Mouse (Mus musculus): ENCODE measurements around the gene Igfbp3. TPM values are rescaled to one million over a fixed set of nuclear protein-coding genes. Genes with fewer than 3 reads are reported as not detected.

The Igfbp3 gene
- total RNA-seq, 2 experiments from 2014 or later = 76.9 to 82.2 TPM

DNA sequence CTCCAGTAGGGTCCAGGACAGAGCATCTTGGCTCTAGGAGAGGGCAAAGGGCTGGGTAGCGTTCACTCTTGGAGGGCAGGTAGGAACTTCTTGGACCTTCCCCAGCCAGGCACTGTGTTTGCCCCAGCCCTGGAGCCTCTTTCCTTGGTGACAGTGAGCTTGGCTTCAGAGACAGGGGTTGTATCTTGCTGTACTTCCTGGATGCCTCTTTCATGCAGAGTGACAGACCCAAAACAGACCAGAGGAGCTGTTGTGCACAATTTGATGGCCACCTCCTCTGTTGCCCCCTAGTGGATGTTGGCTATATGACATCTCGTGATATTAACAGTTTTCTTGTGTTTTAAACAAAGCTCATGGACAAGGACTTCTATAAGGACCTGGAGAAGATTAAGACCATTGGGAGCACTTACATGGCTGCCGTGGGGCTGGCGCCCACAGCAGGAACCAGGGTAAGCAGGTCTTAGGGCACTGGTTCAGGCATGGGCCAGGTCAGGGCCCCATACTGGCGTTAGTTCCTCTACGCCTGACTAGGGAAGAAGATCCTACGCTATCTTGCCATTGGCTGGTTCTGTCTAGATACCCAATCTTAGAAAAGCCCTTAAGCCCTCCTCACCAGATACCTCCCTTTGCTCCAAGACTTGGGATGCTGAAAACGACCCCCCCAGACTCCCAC, 52.1 kb downstream of the Igfbp3 start:
- no peak for DNase-seq

DNA sequence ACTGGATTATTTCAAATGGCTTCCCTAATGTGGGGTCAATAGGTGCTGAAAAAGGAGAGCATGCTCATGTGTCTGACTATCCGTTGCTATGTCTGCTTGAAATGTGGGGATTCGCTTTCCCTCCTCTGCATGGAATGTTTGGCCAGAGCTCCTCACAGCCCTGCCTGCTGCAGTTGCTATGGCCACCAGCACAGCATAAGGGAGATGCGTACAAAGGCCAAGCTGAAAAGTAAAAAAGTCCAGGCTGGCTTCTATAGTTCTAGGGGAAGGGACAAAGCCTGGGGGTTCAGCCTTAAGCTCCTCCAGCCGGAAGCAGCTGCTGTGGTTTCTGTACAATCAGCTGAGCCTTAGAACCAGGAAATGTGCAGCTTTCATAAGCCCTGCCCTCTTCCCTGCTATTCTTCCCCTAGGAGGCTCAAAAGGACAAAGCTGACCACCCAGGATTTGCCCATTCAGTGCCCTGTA, 53.1 kb downstream of the Igfbp3 start:
- DNase-seq = no peak

DNA sequence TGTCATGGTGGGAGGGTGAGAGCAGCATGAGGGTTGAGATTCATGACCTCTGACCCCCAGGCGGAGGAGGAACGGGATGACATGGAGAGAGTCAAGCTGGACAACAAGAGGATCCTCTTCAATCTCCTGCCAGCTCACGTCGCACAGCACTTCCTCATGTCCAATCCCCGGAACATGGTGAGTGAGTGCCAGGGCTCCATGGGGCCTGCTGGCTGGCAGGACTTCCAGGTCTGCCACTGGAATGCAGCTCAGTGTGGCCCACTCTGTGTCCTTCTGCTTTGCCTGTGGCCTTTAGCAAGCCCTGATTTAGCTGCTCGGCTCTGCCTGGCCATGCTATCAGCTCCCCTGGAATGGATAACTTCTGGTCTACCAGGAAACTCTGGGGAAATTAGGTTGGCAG, 53.6 kb downstream of the Igfbp3 start:
- peak; percentile 15 for DNase-seq

DNA sequence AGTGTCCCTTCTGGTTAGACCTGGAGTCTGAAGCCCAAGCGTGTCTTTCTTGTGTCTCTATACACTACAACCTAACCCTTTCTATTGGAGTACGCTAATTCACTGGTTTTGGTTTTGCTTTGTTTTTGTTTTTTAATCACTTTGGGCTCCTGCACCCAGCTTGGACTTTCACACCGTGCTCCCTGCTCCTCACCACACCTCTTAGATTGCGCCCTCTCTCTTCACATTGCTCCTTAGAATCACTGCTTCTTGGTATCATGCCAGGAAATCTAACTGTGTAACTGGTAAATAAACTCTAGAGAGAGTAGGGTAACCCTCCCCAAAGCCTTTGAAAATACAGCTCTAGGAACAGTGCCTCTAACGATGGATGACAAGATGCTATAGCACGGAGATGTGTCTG, 55.5 kb downstream of the Igfbp3 start:
- no peak for DNase-seq

DNA sequence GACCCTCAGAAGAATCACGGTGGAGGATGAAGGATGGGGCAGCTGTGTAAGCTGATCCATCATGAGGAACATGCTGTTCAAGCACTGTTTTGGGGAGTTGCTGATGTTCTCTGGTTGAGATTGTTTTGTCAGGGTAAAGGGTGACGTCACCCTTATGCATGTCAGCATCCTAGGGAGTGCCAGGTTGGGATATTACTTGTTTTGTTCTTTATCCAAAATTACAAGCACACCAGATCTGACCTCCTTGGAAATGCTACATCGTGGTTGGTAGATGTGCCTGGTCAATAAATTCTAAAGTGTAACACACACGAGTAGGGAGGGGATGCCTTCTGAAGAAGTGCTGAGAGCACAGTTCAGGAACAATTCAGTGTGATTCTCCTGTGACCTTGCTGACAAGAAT, 57.3 kb downstream of the Igfbp3 start:
- DNase-seq = no peak

Other genes starting within 250 kb of the Igfbp3 start
- gene Adcy1, start 150.4 kb downstream of the Igfbp3 start, total RNA-seq (2021) = 1 to 10 TPM; 4.4 to 4.7 TPM
- not detected for gene Gm11985, start 25.4 kb downstream of the Igfbp3 start, total RNA-seq (2021)
- gene Igfbp1, start 16.1 kb downstream of the Igfbp3 start, total RNA-seq (2021) = under 1 TPM in 1 of 2 experiments, not detected in 1; 0.68 TPM

Data from gastrocnemius, postnatal 10 days (tissue).